Mouse (Mus musculus) hindbrain, postnatal 0 days (tissue): ENCODE results near the gene Mecom. TPM values are rescaled to one million over a fixed set of nuclear protein-coding genes. Genes with fewer than 3 reads are reported as not detected.
"Not testable (repeated sequence)": the region's sequence is repeated elsewhere in the genome, so short reads cannot be mapped to it uniquely, and the experiment has no call there.

Experiments used
- ATAC-seq: fragments of 200-750 bp; cut with Nextera tagmentation; 2 replicates; pipeline ENCODE4 v1.8.0; 2017; ENCODE audit warnings: mild to moderate bottlenecking, moderate TSS enrichment, moderate library complexity
- DNase-seq: peaks from one replicate; pipeline ENCODE4 v3.0.0-alpha.2; 2015; ENCODE audit warnings: low spot score
- H3K27ac ChIP-seq: fragments of 300-500 bp; sonication (generic); 2 replicates; pipeline ENCODE4 v1.5.1; 2014; ENCODE audit warnings: mild to moderate bottlenecking
- H3K27me3 ChIP-seq: fragments of 300-500 bp; sonication (generic); 2 replicates; pipeline ENCODE4 v1.6.1; 2014; ENCODE audit warnings: low read length, mixed read lengths; ENCODE audit not compliant: insufficient read depth
- H3K36me3 ChIP-seq: fragments of 300-500 bp; sonication (generic); 2 replicates; pipeline ENCODE4 v1.6.1; 2014; ENCODE audit warnings: low read length, mixed read lengths; ENCODE audit not compliant: insufficient read depth
- H3K4me1 ChIP-seq: fragments of 300-500 bp; sonication (generic); 2 replicates; pipeline ENCODE4 v1.6.1; 2014; ENCODE audit warnings: antibody characterized with exemption, low read length, mixed read lengths; ENCODE audit not compliant: insufficient read depth
- H3K4me2 ChIP-seq: fragments of 300-500 bp; sonication (generic); 2 replicates; pipeline ENCODE4 v1.6.1; 2014; ENCODE audit warnings: low read depth, mild to moderate bottlenecking, low read length, moderate library complexity, mixed read lengths
- H3K4me3 ChIP-seq: fragments of 300-500 bp; sonication (generic); 2 replicates; pipeline ENCODE4 v1.5.1; 2014; ENCODE audit warnings: low read length
- H3K9ac ChIP-seq: fragments of 300-500 bp; sonication (generic); replicated peaks from 2 replicates; pipeline ENCODE4 v1.6.1; 2014; ENCODE audit warnings: mild to moderate bottlenecking, low read length, moderate library complexity, mixed read lengths
- H3K9me3 ChIP-seq: fragments of 300-500 bp; sonication (generic); 2 replicates; pipeline ENCODE4 v1.6.1; 2016; ENCODE audit warnings: low read length, mixed read lengths
- CTCF ChIP-seq: IDR thresholded peaks from 2 replicates; pipeline ENCODE4 v1.5.1; 2016; ENCODE audit warnings: antibody characterized with exemption, control low read depth, low read depth
- WGBS: fragments of 180-500 bp; shearing (Covaris S2); extraction: QIAGEN DNeasy Blood & Tissue Kit; methylation state at CpG from one replicate; pipeline ENCODE4 v1.1.7; 2014; 5-methylcytosine and 5-hydroxymethylcytosine counted together
- polyA plus RNA-seq: library from polyadenylated mRNA; unstranded; fragments of >200 nt; fragmentation: Nextera tagmentation; extraction: Ambion mirVana; gene quantifications from 2 replicates; pipeline ENCODE4 v1.2.1, GENCODE M21; 2015
- total RNA-seq: library from RNA; depleted of rRNA; stranded (reverse); fragments of >200 nt; gene quantifications from 2 replicates; pipeline ENCODE4 v1.2.3, GENCODE M21; 2014

The Mecom gene
- total and polyA plus RNA-seq, 2 experiments from 2014 or later: 4.5 to 8.3 TPM

- no peak for DNase-seq
- Histone ChIP-seq H3K9ac (no peak overlapping the region), H3K4me3 (no peak overlapping the region), H3K27ac (no peak overlapping the region), H3K4me1 (no peaks in the 10 kb centered on the region), H3K4me2 (no peak overlapping the region), H3K27me3 (no peaks in the 10 kb centered on the region), H3K36me3 (no peaks in the 10 kb centered on the region), H3K9me3 (no peaks in the 10 kb centered on the region)
- TF ChIP-seq CTCF: no peak
- WGBS: 8% methylated on average over 2 of the region's 2 CpGs
- no peak for ATAC-seq
Observed at GRCm38 (mm10) chr3:30573549-30573948, 25.7 kb upstream of the Mecom start.

DNA sequence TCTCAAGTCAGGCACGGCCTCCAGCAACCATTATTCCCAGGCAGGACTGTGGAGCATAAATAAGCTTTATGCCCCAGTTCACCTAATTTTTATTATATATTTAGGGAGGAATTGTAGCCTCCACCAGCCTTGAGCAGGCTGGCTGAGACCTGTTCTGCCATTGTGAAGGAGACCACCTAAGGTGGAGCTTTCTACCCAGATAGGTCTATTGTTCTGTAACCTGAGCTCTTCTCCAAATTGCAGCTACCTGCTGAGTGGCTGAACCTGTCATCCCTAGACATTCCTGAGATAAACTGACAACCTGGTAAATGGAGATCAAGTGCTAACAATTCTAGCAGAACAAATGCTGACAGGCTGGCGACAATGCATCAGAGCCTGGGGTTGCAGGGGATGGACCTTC lies 18.5 kb upstream of the Mecom start:
- H3K27ac ChIP-seq, H3K4me2 ChIP-seq, ATAC-seq, H3K27me3 ChIP-seq, H3K4me3 ChIP-seq, H3K9me3 ChIP-seq, H3K36me3 ChIP-seq, H3K9ac ChIP-seq, DNase-seq, H3K4me1 ChIP-seq: not testable (repeated sequence)
- 44% methylated on average over 1 of the region's 2 CpGs for WGBS

- no peak overlapping the region for H3K27ac ChIP-seq
- no peaks in the 10 kb centered on the region for H3K36me3 ChIP-seq
- peak; percentile 68 for TF ChIP-seq CTCF
- WGBS: 49% methylated on average over 6 of the region's 6 CpGs
- peak; percentile 49 for DNase-seq
- no peaks in the 10 kb centered on the region for H3K27me3 ChIP-seq
- H3K9me3 ChIP-seq: no peaks in the 10 kb centered on the region
- H3K4me3 ChIP-seq: no peak overlapping the region
- no peak for ATAC-seq
- no peaks in the 10 kb centered on the region for H3K4me1 ChIP-seq
- no peak overlapping the region for H3K9ac ChIP-seq
- H3K4me2 ChIP-seq: no peak overlapping the region
Observed at GRCm38 (mm10) chr3:30560677-30561314, 13.0 kb upstream of the Mecom start.

- WGBS: 46% methylated on average over 6 of the region's 6 CpGs
- TF ChIP-seq CTCF: no peak
- H3K9ac ChIP-seq: no peak overlapping the region
- H3K4me2 ChIP-seq: no peak overlapping the region
- H3K4me1 ChIP-seq: no peaks in the 10 kb centered on the region
- H3K9me3 ChIP-seq: no peaks in the 10 kb centered on the region
- DNase-seq: no peak
- no peaks in the 10 kb centered on the region for H3K36me3 ChIP-seq
- no peak for ATAC-seq
- no peak overlapping the region for H3K4me3 ChIP-seq
- no peaks in the 10 kb centered on the region for H3K27me3 ChIP-seq
- H3K27ac ChIP-seq: no peak overlapping the region
Observed at GRCm38 (mm10) chr3:30553741-30554140, 5.9 kb upstream of the Mecom start.

DNA sequence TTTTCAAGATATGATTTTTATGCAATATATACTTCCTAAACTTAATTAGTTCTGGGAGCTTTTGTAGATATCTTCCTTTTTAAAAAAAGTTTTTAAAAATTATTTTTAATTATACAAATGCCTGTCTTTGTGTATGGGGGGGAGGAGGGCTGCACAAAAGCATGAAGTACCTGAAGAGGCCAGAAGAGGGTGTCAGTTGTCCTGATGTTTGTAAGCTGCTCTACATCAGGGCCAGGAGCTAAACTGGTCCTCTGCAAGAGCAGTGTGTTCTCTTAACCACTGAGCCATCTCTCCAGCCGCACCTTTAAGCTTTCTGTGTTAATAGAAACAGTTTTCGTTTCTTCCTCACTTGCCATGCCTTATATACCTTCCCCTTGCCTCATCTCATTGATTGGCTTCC lies 2.4 kb upstream of the Mecom start:
- WGBS: 66% methylated on average over 2 of the region's 2 CpGs

GRCm38 (mm10) chr3:30548928-30549327 lies 1.1 kb upstream of the Mecom start:
- 73% methylated on average over 7 of the region's 7 CpGs for WGBS
- no peak for TF ChIP-seq CTCF
- no peak overlapping the region for H3K27ac ChIP-seq

More for the DNA sequence above, 2.4 kb upstream of the Mecom start:
- Histone ChIP-seq H3K27ac (no peak overlapping the region), H3K27me3 (no peaks in the 10 kb centered on the region), H3K9ac (no peak overlapping the region), H3K4me3 (no peak overlapping the region), H3K36me3 (no peaks in the 10 kb centered on the region), H3K4me2 (no peak overlapping the region), H3K9me3 (no peaks in the 10 kb centered on the region), H3K4me1 (peaks cover 5% of the 10 kb centered on the region)
- ATAC-seq: no peak
- DNase-seq: no peak
- TF ChIP-seq CTCF: peak; percentile 36

DNA sequence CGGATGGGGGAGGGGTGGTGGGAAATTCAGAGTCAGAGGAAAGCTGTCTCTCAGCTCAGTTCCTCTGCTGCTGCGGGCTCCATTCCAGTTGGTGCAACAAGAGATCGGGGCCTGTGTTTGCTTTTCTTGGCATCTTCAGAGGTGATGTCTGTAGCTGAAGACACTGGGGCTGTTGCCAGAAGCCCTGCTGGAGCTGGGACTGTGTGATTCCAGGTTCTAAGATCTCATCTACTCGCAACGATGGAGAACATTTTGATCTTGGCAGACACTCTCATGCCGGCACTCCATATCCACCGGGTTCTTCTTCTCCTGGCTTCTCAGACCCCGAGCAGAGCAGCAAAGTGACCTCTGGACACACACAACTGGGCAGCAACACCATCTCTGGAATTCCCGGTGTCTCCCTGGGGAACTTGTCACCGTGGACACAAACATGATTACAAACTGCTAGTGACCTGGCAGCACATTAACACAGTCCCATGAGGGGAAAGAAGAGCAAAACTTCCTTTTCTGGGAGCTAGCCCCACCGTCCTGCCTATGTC lies 908 bp downstream of the Mecom start:
- no peak overlapping the region for H3K4me3 ChIP-seq
- no peak for TF ChIP-seq CTCF
- H3K27me3 ChIP-seq: no peaks in the 10 kb centered on the region
- no peaks in the 10 kb centered on the region for H3K9me3 ChIP-seq
- H3K9ac ChIP-seq: no peak overlapping the region
- peaks cover 5% of the 10 kb centered on the region for H3K4me1 ChIP-seq
- H3K4me2 ChIP-seq: peak overlapping the region; percentile 42
- WGBS: 35% methylated on average over 11 of the region's 11 CpGs
- DNase-seq (peak; percentile 62), ATAC-seq (peak; percentile 53)
- H3K36me3 ChIP-seq: no peaks in the 10 kb centered on the region
- no peak overlapping the region for H3K27ac ChIP-seq

More at GRCm38 (mm10) chr3:30548928-30549327, 1.1 kb upstream of the Mecom start:
- Histone ChIP-seq H3K4me1 (peaks cover 5% of the 10 kb centered on the region), H3K27me3 (no peaks in the 10 kb centered on the region), H3K9me3 (no peaks in the 10 kb centered on the region), H3K9ac (no peak overlapping the region), H3K4me3 (no peak overlapping the region), H3K4me2 (no peak overlapping the region), H3K36me3 (no peaks in the 10 kb centered on the region)
- ATAC-seq (no peak), DNase-seq (peak; percentile 22)
